Mouse (Mus musculus) intestine, embryonic 14.5 days (tissue): ENCODE measurements around the gene Msi2. TPM values are rescaled to one million over a fixed set of nuclear protein-coding genes. Genes with fewer than 3 reads are reported as not detected.

Experiments used
- ATAC-seq: fragments of 200-750 bp; cut with Nextera tagmentation; replicated peaks from 2 replicates; pipeline ENCODE4 v1.8.0; 2017; ENCODE audit warnings: low read depth, moderate number of reproducible peaks, moderate TSS enrichment, moderate library complexity; ENCODE audit not compliant: low FRiP score, low TSS enrichment
- DNase-seq: peaks from one replicate; pipeline ENCODE4 v3.0.0-alpha.2; 2018; ENCODE audit warnings: low spot score
- H3K27ac ChIP-seq: fragments of 300-500 bp; sonication (generic); 2 replicates; pipeline ENCODE4 v1.5.1; 2014; ENCODE audit warnings: low read depth, mild to moderate bottlenecking, control low read depth
- H3K27me3 ChIP-seq: fragments of 300-500 bp; sonication (generic); replicated peaks from 2 replicates; pipeline ENCODE4 v1.6.1; 2014; ENCODE audit warnings: low read length, control low read depth; ENCODE audit not compliant: control insufficient read depth, insufficient read depth
- H3K36me3 ChIP-seq: fragments of 300-500 bp; sonication (generic); 2 replicates; pipeline ENCODE4 v1.6.1; 2014; ENCODE audit warnings: low read length, control low read depth; ENCODE audit not compliant: control insufficient read depth, insufficient read depth
- H3K4me1 ChIP-seq: fragments of 300-500 bp; sonication (generic); replicated peaks from 2 replicates; pipeline ENCODE4 v1.6.1; 2014; ENCODE audit warnings: low read length, control low read depth, mixed read lengths; ENCODE audit not compliant: control insufficient read depth, insufficient read depth
- H3K4me2 ChIP-seq: fragments of 300-500 bp; sonication (generic); 2 replicates; pipeline ENCODE4 v1.6.1; 2014; ENCODE audit warnings: low read length
- H3K4me3 ChIP-seq: fragments of 300-500 bp; sonication (generic); 2 replicates; pipeline ENCODE4 v1.5.1; 2014; ENCODE audit warnings: low read depth, low read length, control low read depth, mixed read lengths
- H3K9ac ChIP-seq: fragments of 300-500 bp; sonication (generic); 2 replicates; pipeline ENCODE4 v1.6.1; 2014; ENCODE audit warnings: mild to moderate bottlenecking, low read length
- H3K9me3 ChIP-seq: fragments of 300-500 bp; sonication (generic); 2 replicates; pipeline ENCODE4 v1.6.1; 2016; ENCODE audit warnings: low read length, control low read depth; ENCODE audit not compliant: control insufficient read depth
- WGBS: fragments of 180-500 bp; shearing (Covaris S2); extraction: QIAGEN DNeasy Blood & Tissue Kit; methylation state at CpG from one replicate; pipeline ENCODE4 v1.1.7; 2014; 5-methylcytosine and 5-hydroxymethylcytosine counted together
- polyA plus RNA-seq: library from polyadenylated mRNA; unstranded; fragments of >200 nt; fragmentation: Nextera tagmentation; extraction: Ambion mirVana; gene quantifications from 2 replicates; pipeline ENCODE4 v1.2.1, GENCODE M21; 2014

Msi2 gene
- polyA plus RNA-seq, 1 experiment from 2014 or later = 13.6 TPM

DNA sequence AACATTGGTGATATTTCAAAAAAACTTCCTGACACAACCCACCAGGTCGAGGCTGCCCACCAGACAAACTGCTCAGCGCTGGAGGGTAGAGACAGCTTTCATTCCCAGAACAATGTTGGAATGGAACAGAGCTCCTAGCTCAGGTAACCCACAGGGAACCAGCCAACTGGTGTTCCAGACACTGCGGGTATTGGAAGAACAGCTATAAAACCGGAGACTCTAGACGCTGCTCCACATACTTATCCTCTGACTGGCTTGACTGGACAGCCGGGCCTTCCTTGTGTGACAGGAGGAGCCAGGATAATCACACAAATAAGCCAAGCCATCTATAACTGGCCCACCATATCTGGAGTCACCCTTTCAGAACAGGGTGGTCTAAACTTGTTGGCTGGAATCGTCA lies 169.9 kb downstream of the Msi2 start:
- ATAC-seq = no peak
- Histone ChIP-seq H3K27me3 (no peaks in the 10 kb centered on the region), H3K9ac (no peak overlapping the region), H3K4me1 (peaks cover 48% of the 10 kb centered on the region), H3K4me3 (no peak overlapping the region), H3K4me2 (no peak overlapping the region), H3K9me3 (no peaks in the 10 kb centered on the region), H3K36me3 (no peaks in the 10 kb centered on the region), H3K27ac (no peak overlapping the region)
- WGBS = 61% methylated on average over 7 of the region's 7 CpGs
- DNase-seq = no peak

DNA sequence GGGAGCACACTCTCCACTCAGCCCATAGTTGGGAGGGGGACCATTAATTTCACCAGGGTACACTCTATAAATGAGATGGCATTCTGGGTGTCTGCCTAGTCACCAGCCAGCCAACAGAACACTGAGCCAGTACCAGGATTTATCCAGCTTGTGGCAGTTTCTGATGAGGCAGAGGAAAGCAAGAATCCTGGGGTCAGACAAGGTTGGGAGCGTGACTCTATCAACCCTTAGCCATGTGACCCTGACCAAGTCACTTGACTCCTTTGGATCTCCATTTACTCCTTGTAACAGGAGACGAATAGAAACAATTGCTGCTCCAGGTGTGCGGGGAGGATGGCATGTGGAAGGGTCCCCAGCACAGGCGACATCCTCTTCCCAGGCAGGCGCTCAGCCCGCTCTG lies 174.5 kb downstream of the Msi2 start:
- Histone ChIP-seq H3K4me2 (no peak overlapping the region), H3K27ac (no peak overlapping the region), H3K36me3 (no peaks in the 10 kb centered on the region), H3K9ac (no peak overlapping the region), H3K4me3 (no peak overlapping the region), H3K4me1 (peaks cover 32% of the 10 kb centered on the region), H3K9me3 (no peaks in the 10 kb centered on the region), H3K27me3 (no peaks in the 10 kb centered on the region)
- no peak for ATAC-seq
- no peak for DNase-seq
- WGBS = 86% methylated on average over 6 of the region's 6 CpGs

DNA sequence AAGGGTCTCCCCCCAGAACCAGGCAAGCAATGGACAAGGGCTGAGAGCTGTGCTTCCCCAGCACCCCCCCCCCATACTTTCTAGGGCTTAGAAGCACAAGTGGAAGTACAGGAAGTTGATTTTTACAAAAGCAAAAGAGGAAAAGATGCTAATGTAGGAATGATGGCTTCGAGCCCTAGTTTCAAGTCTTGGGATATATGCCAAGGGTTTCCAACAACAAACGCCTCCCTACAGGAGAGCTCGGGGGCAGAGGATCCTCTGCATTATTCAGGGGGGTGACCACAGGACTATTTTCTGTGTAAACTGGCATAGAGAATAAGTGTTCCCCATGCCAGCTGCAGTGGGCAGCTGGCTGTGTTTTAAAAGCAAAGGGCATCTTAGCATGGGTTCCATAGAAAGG lies 175.5 kb downstream of the Msi2 start:
- 38% methylated on average over 3 of the region's 3 CpGs for WGBS
- H3K9ac ChIP-seq = no peak overlapping the region
- ATAC-seq = no peak
- H3K4me2 ChIP-seq = no peak overlapping the region
- DNase-seq = no peak
- H3K36me3 ChIP-seq = no peaks in the 10 kb centered on the region
- H3K27ac ChIP-seq = no peak overlapping the region
- H3K9me3 ChIP-seq = no peaks in the 10 kb centered on the region
- peaks cover 24% of the 10 kb centered on the region for H3K4me1 ChIP-seq
- no peak overlapping the region for H3K4me3 ChIP-seq
- no peaks in the 10 kb centered on the region for H3K27me3 ChIP-seq

DNA sequence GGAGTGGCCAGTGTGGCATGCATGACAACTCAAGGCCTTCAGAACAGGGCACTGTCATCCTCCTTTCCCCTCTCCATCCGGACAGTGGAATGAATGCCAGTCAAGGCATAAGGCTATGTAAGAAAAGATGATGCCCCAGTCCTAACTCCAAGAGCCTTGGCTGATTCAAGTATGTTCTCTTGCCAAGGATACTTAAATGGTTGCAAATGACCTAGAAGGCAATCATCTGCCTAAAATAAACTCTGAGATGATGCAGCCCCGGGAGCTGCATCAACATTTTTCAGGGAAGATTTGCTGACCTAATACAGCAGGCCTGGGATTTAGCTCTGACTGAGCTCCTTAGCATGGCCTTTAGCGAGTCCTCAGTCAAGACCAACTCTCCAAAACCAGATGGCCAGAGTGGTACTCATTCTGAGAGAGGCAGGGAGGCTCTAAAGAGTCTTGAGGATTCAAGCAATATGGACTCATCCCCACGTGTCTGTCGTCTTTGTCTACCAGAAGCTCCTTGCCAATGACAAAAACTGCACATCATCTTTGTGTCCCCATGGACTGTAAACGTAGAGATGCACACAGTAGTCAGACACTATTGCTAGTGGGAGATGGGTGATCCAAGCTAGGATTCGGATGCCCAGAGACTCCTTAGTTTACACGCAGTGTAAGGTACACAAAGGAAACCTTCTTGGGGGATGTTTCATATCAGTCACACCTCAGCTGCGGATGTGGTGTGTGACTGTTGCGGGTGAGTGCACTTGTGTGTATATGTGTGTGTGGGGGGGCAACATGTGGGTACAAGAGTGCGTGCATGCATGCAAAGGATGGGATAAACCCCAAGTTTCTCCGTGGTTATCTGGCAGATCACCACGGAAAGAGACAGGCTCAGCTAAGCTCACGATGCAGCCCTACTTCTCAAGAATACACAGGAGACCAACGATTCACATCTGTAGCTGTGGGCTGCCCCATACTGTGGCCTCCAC lies 176.4 kb downstream of the Msi2 start:
- ATAC-seq = no peak
- no peak overlapping the region for H3K9ac ChIP-seq

DNA sequence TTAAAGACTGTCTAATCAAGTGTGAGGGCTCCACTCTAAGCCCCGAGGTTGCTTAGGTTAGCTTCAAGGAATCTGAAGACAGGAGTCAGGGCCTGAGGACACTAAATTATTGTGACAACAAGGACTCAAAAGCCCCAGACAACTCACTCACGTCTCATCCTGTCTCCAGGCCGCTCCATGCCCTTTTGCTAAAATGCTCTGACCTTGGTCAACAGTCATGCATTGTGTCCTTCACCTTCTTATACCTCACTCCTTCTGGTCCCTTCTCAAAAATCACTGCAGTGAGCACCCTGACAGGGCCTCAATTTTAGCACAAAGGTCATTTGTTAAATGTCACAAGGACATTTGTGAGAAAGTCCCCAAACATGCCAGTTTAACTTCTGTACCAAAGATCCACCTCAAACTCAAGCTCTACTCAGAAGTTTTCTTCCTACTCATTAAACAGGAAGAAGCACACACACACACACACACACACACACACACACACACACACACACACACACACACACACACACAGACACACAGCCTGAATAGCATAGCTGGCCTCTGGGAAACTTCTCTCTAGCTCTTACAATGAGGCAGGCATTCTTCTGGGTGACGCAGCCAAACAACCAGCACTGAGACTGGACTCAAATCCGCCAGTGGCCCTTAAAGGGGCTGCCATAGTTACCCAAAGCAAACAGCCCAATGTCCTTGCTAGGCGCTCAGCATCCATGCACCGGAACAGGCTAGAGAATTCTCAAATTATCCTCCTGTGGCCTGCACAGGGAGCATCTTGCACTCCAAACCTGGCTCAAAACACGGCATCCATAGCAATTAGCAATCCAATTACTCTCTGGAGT lies 178.5 kb downstream of the Msi2 start:
- Histone ChIP-seq H3K9me3 (no peaks in the 10 kb centered on the region), H3K36me3 (no peaks in the 10 kb centered on the region), H3K4me3 (no peak overlapping the region), H3K4me1 (peaks cover 22% of the 10 kb centered on the region), H3K27ac (no peak overlapping the region), H3K4me2 (no peak overlapping the region), H3K9ac (no peak overlapping the region), H3K27me3 (no peaks in the 10 kb centered on the region)
- ATAC-seq (no peak), DNase-seq (no peak)
- 66% methylated on average over 8 of the region's 8 CpGs for WGBS

More for the DNA sequence above, 176.4 kb downstream of the Msi2 start:
- no peaks in the 10 kb centered on the region for H3K27me3 ChIP-seq
- no peak for DNase-seq
- no peak overlapping the region for H3K4me2 ChIP-seq
- peaks cover 17% of the 10 kb centered on the region for H3K4me1 ChIP-seq
- no peaks in the 10 kb centered on the region for H3K36me3 ChIP-seq
- 69% methylated on average over 15 of the region's 15 CpGs for WGBS
- H3K27ac ChIP-seq = no peak overlapping the region
- no peaks in the 10 kb centered on the region for H3K9me3 ChIP-seq
- H3K4me3 ChIP-seq = no peak overlapping the region

DNA sequence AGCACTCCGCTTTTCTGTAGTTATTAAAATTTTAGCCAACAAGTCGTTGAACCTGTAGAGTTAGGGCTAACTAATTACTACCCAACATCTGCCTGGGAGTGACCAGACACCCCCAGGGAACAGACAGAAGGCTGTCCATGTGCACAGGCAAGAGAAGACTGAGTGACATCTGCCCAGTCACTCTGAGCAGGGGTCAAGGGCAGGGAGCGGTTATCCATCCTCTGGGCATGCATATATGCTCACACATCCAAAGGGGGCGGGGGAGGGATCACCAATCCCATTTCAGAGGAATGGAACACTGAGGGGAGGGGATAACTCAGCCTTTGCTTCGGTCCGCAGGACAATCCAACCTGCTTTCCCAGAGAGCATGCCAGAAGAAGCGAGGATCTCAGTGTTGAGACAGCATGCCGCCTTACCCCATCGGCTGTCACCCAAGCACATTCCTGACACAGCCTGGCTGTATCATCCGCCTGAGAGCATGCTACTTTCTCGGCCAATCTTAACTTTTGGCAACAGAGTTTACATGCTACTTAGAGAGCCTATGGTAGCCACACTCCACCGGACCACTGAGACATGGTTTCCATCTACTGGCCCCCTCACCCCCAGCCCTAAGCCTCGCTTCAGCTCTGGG lies 179.5 kb downstream of the Msi2 start:
- no peaks in the 10 kb centered on the region for H3K27me3 ChIP-seq
- H3K4me1 ChIP-seq = peaks cover 26% of the 10 kb centered on the region
- WGBS = 75% methylated on average over 13 of the region's 13 CpGs
- no peak overlapping the region for H3K9ac ChIP-seq
- no peak overlapping the region for H3K4me2 ChIP-seq
- no peaks in the 10 kb centered on the region for H3K9me3 ChIP-seq
- ATAC-seq (no peak), DNase-seq (no peak)
- H3K4me3 ChIP-seq = no peak overlapping the region
- no peak overlapping the region for H3K27ac ChIP-seq
- no peaks in the 10 kb centered on the region for H3K36me3 ChIP-seq

DNA sequence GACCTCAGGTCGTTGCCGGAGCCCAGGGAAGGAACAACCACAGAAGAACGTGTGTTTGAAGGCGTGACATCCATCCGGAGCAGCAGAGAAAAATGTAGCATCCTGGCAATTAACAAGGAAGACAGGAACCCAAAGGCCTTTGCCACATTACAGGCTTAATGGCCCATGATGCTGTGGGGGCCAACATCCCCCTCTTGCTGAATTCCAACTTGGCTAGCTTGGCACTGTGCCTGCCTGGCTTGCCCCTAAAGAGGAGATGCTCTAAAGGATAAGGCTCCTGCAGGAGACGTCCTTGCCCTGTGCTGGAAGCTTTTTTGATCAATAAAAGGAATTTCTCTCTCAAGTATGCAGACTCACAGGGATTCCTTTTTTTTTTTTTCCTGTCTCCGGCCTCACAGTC lies 181.0 kb downstream of the Msi2 start:
- no peaks in the 10 kb centered on the region for H3K36me3 ChIP-seq
- no peak overlapping the region for H3K4me3 ChIP-seq
- no peak overlapping the region for H3K9ac ChIP-seq
- H3K27ac ChIP-seq = no peak overlapping the region
- H3K9me3 ChIP-seq = no peaks in the 10 kb centered on the region
- peaks cover 14% of the 10 kb centered on the region for H3K4me1 ChIP-seq
- no peaks in the 10 kb centered on the region for H3K27me3 ChIP-seq
- ATAC-seq = no peak
- 65% methylated on average over 7 of the region's 7 CpGs for WGBS
- DNase-seq = no peak
- no peak overlapping the region for H3K4me2 ChIP-seq

DNA sequence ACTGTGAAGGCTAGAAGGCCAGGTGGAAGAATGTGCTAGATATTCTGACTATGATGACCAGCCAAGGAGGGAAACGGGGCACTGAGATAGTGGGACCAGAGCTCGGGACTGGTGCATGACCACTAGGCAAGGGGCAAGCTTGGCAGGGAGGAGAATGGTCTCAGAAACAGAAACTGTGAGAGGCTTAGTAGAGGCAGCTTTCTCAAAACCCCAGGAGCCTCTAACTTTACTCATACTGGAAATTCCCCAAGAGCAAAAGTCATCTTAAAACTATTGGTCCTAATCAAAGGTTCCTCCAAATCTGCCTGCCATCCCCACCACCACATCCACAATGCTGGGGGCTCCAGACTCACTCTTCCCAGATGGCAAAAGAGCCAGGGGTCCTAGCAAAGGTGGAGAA lies 181.5 kb downstream of the Msi2 start:
- WGBS = 98% methylated on average over 2 of the region's 2 CpGs
- no peaks in the 10 kb centered on the region for H3K36me3 ChIP-seq
- no peak overlapping the region for H3K9ac ChIP-seq
- DNase-seq (no peak), ATAC-seq (no peak)
- peaks cover 13% of the 10 kb centered on the region; the same call in 1 of the 2 replicates for H3K4me1 ChIP-seq
- H3K27ac ChIP-seq = no peak overlapping the region
- no peaks in the 10 kb centered on the region for H3K9me3 ChIP-seq
- H3K4me3 ChIP-seq = no peak overlapping the region
- H3K27me3 ChIP-seq = no peaks in the 10 kb centered on the region
- H3K4me2 ChIP-seq = no peak overlapping the region
